Mouse (Mus musculus) spleen, adult 2 months (tissue): ENCODE results near the gene Ndufab1.

ENCODE experiments used
- CTCF ChIP-seq: fragments of 200-500 bp; IDR thresholded peaks from 2 replicates; pipeline ENCODE4 v1.5.1; 2011; ENCODE audit warnings: mild to moderate bottlenecking, inconsistent platforms; ENCODE audit not compliant: insufficient read depth, insufficient read length, insufficient replicate concordance; ENCODE audit errors: extremely low read depth
- POLR2A ChIP-seq: fragments of 200-500 bp; IDR thresholded peaks from 2 replicates; pipeline ENCODE4 v1.6.1; 2011; ENCODE audit warnings: low read depth, low read length, inconsistent platforms

DNA sequence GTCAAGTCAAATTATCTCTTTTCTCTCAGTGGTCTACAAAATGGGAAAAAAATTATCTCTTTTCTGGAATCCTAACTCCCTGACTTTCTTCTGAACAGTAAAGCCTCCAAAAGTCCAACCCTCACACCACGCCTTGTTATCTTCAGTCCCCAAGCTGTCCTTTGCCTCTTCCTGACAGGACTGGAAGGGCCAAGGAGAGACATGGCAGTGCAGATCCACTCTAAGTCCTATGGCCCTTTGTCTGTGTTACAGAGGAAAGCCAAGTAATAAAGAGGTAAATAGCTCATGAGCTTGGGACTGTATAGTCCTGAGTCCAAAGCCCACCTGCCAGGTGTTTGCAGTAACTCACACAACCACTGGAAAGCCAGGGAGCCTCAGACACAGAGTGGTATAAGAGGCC lies 56.0 kb downstream of the Ndufab1 start:
- no peak for TF ChIP-seq CTCF
- no peak for TF ChIP-seq POLR2A
